Mouse (Mus musculus): ENCODE data around the gene Arl6ip5. TPM values are rescaled to one million over a fixed set of nuclear protein-coding genes. Genes with fewer than 3 reads are reported as not detected.

The Arl6ip5 gene
- total and polyA plus RNA-seq, 3 experiments, result 97.8 to 138 (median 122) TPM

DNA sequence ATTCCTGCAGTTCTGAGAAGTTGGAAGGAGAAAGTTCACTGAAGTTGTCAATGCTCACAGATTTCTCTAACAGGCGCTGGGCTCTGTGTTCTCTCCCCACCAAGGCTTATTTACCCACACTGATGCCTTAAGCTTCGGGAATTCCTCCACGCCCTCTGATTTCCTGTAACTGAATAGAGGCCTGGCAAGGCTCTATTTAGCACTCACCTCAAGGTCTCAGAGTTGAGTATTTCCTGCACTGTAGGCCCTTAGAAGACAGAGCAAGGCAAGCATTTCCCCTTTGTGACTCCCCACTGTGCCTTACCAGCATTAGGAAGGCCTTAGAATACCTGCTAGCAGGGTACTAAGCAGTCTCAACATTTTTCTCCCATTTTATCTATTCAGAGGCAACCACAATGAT lies 2.1 kb upstream of the Arl6ip5 start:
- intact Hi-C loops (cut with DNase I), result no loop called here
- Histone ChIP-seq H3K27me3 (ENCODE audit: control insufficient read depth, insufficient read depth, low read length) (no peaks in the 10 kb centered on the region), H3K79me2 (replicated peaks; ENCODE audit: control insufficient read depth, insufficient read depth, low read length) (peaks cover 2% of the 10 kb centered on the region; the same call in 1 of the 2 replicates), H3K4me1 (ENCODE audit: control insufficient read depth, insufficient read depth, low read length) (peaks cover 7% of the 10 kb centered on the region), H3K4me3 (no peak overlapping the region), H3K36me3 (ENCODE audit: control insufficient read depth, insufficient read depth, low read length) (peaks cover 15% of the 10 kb centered on the region), H3K27ac (peak overlapping the region; percentile 74), H3K9ac (ENCODE audit: low read depth, low read length) (no peak overlapping the region)
- TF ChIP-seq CTCF (IDR thresholded peaks at IDR 0.05) (no peak), POLR2A (IDR thresholded peaks at IDR 0.05; ENCODE audit: insufficient read depth, low read depth, low read length) (peak; percentile 28; the same call in 1 of the 2 replicates), EP300 (IDR thresholded peaks at IDR 0.05; ENCODE audit: insufficient read depth, low read depth, low read length) (no peak)
- 40% methylated on average over 3 of the region's 3 CpGs for WGBS
- no peak for DNase-seq

- H3K27ac ChIP-seq, result peak overlapping the region; percentile 74
- H3K36me3 ChIP-seq (ENCODE audit: control insufficient read depth, insufficient read depth, low read length), result peaks cover 20% of the 10 kb centered on the region
- H3K27me3 ChIP-seq (ENCODE audit: control insufficient read depth, insufficient read depth, low read length), result no peaks in the 10 kb centered on the region
- DNase-seq, result no peak
- H3K79me2 ChIP-seq (replicated peaks; ENCODE audit: control insufficient read depth, insufficient read depth, low read length), result peaks cover 4% of the 10 kb centered on the region
- H3K9ac ChIP-seq (ENCODE audit: low read depth, low read length), result no peak overlapping the region
- TF ChIP-seq EP300 (IDR thresholded peaks at IDR 0.05; ENCODE audit: insufficient read depth, low read depth, low read length) (no peak), CTCF (IDR thresholded peaks at IDR 0.05) (no peak)
- intact Hi-C loops (cut with DNase I), result no loop called here
- 57% methylated on average over 3 of the region's 3 CpGs for whole genome bisulfite sequencing
- peaks cover 10% of the 10 kb centered on the region for H3K4me1 ChIP-seq (ENCODE audit: control insufficient read depth, insufficient read depth, low read length)
- H3K4me3 ChIP-seq, result no peak overlapping the region
Measured at GRCm38 (mm10) chr6:97209201-97209600, 1.3 kb upstream of the Arl6ip5 start.

DNA sequence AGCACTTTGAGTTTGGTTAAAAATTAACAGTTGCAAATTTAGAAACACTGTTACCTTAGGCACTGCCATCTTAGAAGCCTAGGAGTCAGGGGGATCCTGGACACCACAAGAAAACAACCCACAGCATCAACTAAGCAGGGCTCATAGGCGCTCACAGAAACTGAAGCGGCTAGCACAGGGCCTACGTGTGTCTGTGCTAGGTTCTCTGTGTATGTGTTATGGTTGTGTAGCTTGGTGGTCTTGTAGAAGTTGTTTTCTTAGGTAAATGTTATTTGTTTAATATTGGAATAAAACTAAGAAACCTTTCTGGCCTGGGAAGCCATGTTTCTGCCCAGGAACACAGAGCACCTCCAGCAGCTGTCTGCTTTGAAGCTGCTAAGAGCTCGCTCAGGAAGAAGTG lies 738 bp upstream of the Arl6ip5 start:
- no peak for TF ChIP-seq CTCF (IDR thresholded peaks at IDR 0.05)
- TF ChIP-seq EP300 (IDR thresholded peaks at IDR 0.05; ENCODE audit: insufficient read depth, low read depth, low read length), result no peak
- TF ChIP-seq POLR2A (IDR thresholded peaks at IDR 0.05; ENCODE audit: insufficient read depth, low read depth, low read length), result no peak
- WGBS, result 91% methylated on average over 4 of the region's 4 CpGs
- H3K27ac ChIP-seq, result no peak overlapping the region; the same call in 1 of the 2 replicates
- no peaks in the 10 kb centered on the region for H3K27me3 ChIP-seq (ENCODE audit: control insufficient read depth, insufficient read depth, low read length)
- H3K79me2 ChIP-seq (replicated peaks; ENCODE audit: control insufficient read depth, insufficient read depth, low read length), result peaks cover 4% of the 10 kb centered on the region
- no peak overlapping the region for H3K4me3 ChIP-seq
- H3K4me1 ChIP-seq (ENCODE audit: control insufficient read depth, insufficient read depth, low read length), result peaks cover 8% of the 10 kb centered on the region
- peaks cover 14% of the 10 kb centered on the region for H3K36me3 ChIP-seq (ENCODE audit: control insufficient read depth, insufficient read depth, low read length)
- no peak overlapping the region for H3K9ac ChIP-seq (ENCODE audit: low read depth, low read length)
- DNase-seq, result no peak
- intact Hi-C loops (cut with DNase I), result loop anchor here (5.0 kb wide), 2 partner anchors 43 to 62 kb away; partner anchors contain the start of genes Eogt and Lmod3

GRCm38 (mm10) chr6:97210962-97211601 lies 593 bp downstream of the Arl6ip5 start:
- DNase-seq, result peak; percentile 51 to 57
- TF ChIP-seq CTCF (IDR thresholded peaks at IDR 0.05), result 0 out of 2 replicates have a peak, but pooled peaks have one; percentile 13
- no peak for TF ChIP-seq EP300 (IDR thresholded peaks at IDR 0.05; ENCODE audit: insufficient read depth, low read depth, low read length)
- Histone ChIP-seq H3K4me1 (ENCODE audit: control insufficient read depth, insufficient read depth, low read length) (peaks cover 8% of the 10 kb centered on the region), H3K4me3 (peak overlapping the region; percentile 86), H3K79me2 (replicated peaks; ENCODE audit: control insufficient read depth, insufficient read depth, low read length) (peaks cover 2% of the 10 kb centered on the region), H3K9ac (ENCODE audit: low read depth, low read length) (peak overlapping the region; percentile 78), H3K36me3 (ENCODE audit: control insufficient read depth, insufficient read depth, low read length) (peaks cover 21% of the 10 kb centered on the region), H3K27me3 (ENCODE audit: control insufficient read depth, insufficient read depth, low read length) (no peaks in the 10 kb centered on the region), H3K27ac (peak overlapping the region; percentile 94)
- under 1% methylated on average over 22 of the region's 22 CpGs for WGBS
- intact Hi-C loops (cut with DNase I), result loop anchor here (5.0 kb wide), 2 partner anchors 41 to 64 kb away; partner anchors contain the start of genes Eogt and Lmod3

- Histone ChIP-seq H3K4me1 (ENCODE audit: control insufficient read depth, insufficient read depth, low read length) (peaks cover 9% of the 10 kb centered on the region), H3K36me3 (ENCODE audit: control insufficient read depth, insufficient read depth, low read length) (peaks cover 27% of the 10 kb centered on the region), H3K27ac (peak overlapping the region; percentile 94), H3K79me2 (replicated peaks; ENCODE audit: control insufficient read depth, insufficient read depth, low read length) (peaks cover 2% of the 10 kb centered on the region), H3K9ac (ENCODE audit: low read depth, low read length) (peak overlapping the region; percentile 12), H3K4me3 (peak overlapping the region; percentile 86), H3K27me3 (ENCODE audit: control insufficient read depth, insufficient read depth, low read length) (no peaks in the 10 kb centered on the region)
- DNase-seq, result peak; percentile 67 to 79
- TF ChIP-seq CTCF (IDR thresholded peaks at IDR 0.05) (no peak), POLR2A (IDR thresholded peaks at IDR 0.05; ENCODE audit: insufficient read depth, low read depth, low read length) (peak; percentile 54), EP300 (IDR thresholded peaks at IDR 0.05; ENCODE audit: insufficient read depth, low read depth, low read length) (0 out of 2 replicates have a peak, but pooled peaks have one; percentile 25)
- intact Hi-C loops (cut with DNase I), result loop anchor here (5.0 kb wide), 2 partner anchors 40 to 65 kb away; partner anchors contain the start of genes Eogt and Lmod3
- WGBS, result 11% methylated on average over 12 of the region's 12 CpGs
Measured at GRCm38 (mm10) chr6:97211981-97212380, 1.5 kb downstream of the Arl6ip5 start.

DNA sequence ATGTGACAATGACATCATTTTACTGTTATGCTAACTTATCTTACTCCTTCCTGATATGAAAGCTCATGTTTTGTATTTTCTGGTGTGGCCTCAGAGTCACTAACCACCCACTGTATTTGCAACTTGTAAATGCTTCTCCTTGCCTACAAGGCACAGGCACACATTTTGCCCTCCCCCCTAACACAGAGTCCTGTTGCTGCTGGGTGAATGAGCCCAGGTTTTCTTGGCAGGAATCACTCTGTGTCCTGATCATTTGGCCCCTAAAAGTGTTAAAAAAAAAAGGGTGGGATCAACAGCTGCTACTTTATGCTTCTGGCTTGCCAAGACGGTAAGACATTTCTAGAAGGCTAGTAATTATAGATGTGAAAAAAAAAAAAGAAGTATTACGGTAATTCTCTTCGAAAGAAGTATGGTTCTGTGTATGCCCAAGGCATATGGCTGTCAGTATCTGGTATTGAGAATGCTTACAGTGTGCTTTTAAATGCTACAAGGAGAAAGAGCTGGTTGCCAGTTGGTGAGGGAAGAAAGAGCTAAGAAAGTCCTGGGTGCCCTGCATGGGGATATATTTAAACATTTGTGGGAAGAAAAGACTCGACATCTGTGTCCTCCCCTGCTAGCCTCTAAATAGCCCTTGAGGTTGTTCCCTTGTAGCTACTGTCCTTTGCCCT lies 5.8 kb downstream of the Arl6ip5 start:
- no peak overlapping the region for H3K9ac ChIP-seq (ENCODE audit: low read depth, low read length)
- no peak for DNase-seq
- WGBS, result 44% methylated on average over 4 of the region's 4 CpGs
- intact Hi-C loops (cut with DNase I), result no loop called here
- no peaks in the 10 kb centered on the region for H3K27me3 ChIP-seq (ENCODE audit: control insufficient read depth, insufficient read depth, low read length)
- no peak overlapping the region for H3K4me3 ChIP-seq
- peaks cover 11% of the 10 kb centered on the region for H3K4me1 ChIP-seq (ENCODE audit: control insufficient read depth, insufficient read depth, low read length)
- peaks cover 4% of the 10 kb centered on the region for H3K79me2 ChIP-seq (replicated peaks; ENCODE audit: control insufficient read depth, insufficient read depth, low read length)
- no peak overlapping the region; the same call in 1 of the 2 replicates for H3K27ac ChIP-seq
- peaks cover 33% of the 10 kb centered on the region for H3K36me3 ChIP-seq (ENCODE audit: control insufficient read depth, insufficient read depth, low read length)
- TF ChIP-seq CTCF (IDR thresholded peaks at IDR 0.05) (no peak), EP300 (IDR thresholded peaks at IDR 0.05; ENCODE audit: insufficient read depth, low read depth, low read length) (no peak), POLR2A (IDR thresholded peaks at IDR 0.05; ENCODE audit: insufficient read depth, low read depth, low read length) (no peak)

Data from heart, adult 2 months (tissue).